ENCODE assay signal across 21 mouse cellular contexts in genomic region chr15:94652843-94653206, GRCm38 (mm10). TPM values are rescaled to one million over a fixed set of nuclear protein-coding genes. Genes with fewer than 3 reads are reported as not detected.
A peak's percentile ranks its signal among the peaks of the same experiment; 100 is the strongest.
DNase-seq lines count a peak whose midpoint lies in the region; ATAC-seq and TF ChIP-seq lines count a peak whose summit lies in the region.
"Had no signal": no experiment of that assay in that cellular context is flagged by ENCODE, and none has a peak within 500 bp of the region (broad histone marks: within the 10 kb centered on the region; RNA-seq: fewer than 3 reads in every experiment).

No protein-coding gene starts in this region.

- H3K9ac ChIP-seq in forebrain, embryonic 14.5 days (ENCODE audit: low read length), result no peak overlapping the region
- H3K9ac ChIP-seq in forebrain, postnatal 0 days, result no peak overlapping the region
- H3K9ac ChIP-seq: embryonic facial prominence, embryonic 13.5 days; heart, embryonic 13.5 days; hindbrain, embryonic 14.5 days had no signal

- no peaks in the 10 kb centered on the region for H3K9me3 ChIP-seq in forebrain, embryonic 14.5 days (replicated peaks; ENCODE audit: control insufficient read depth, low read length)
- H3K9me3 ChIP-seq in forebrain, postnatal 0 days (ENCODE audit: low read length), result no peaks in the 10 kb centered on the region
- H3K9me3 ChIP-seq: embryonic facial prominence, embryonic 13.5 days; heart, embryonic 13.5 days had no signal

- H3K36me3 ChIP-seq in forebrain, embryonic 14.5 days (ENCODE audit: control insufficient read depth, insufficient read depth, low read length), result no peaks in the 10 kb centered on the region
- H3K36me3 ChIP-seq in forebrain, postnatal 0 days (ENCODE audit: insufficient read depth), result no peaks in the 10 kb centered on the region
- H3K36me3 ChIP-seq: embryonic facial prominence, embryonic 13.5 days; heart, embryonic 13.5 days had no signal

- peak overlapping the region; percentile 45 for H3K27ac ChIP-seq in forebrain, embryonic 14.5 days (ENCODE audit: low read depth, low read length)
- H3K27ac ChIP-seq in forebrain, postnatal 0 days (ENCODE audit: low read depth, low read length), result no peak overlapping the region
- peak overlapping the region; percentile 24; the same call in 1 of the 2 replicates for H3K27ac ChIP-seq in left cerebral cortex, adult 2 months
- H3K27ac ChIP-seq: embryonic facial prominence, embryonic 13.5 days; heart, embryonic 13.5 days; hindbrain, embryonic 14.5 days had no signal

- H3K4me2 ChIP-seq in forebrain, embryonic 14.5 days (ENCODE audit: low read length), result no peak overlapping the region
- H3K4me2 ChIP-seq in forebrain, postnatal 0 days (ENCODE audit: low read depth), result no peak overlapping the region
- H3K4me2 ChIP-seq: embryonic facial prominence, embryonic 13.5 days; heart, embryonic 13.5 days; hindbrain, embryonic 14.5 days had no signal

- DNase-seq in forebrain, embryonic 14.5 days (ENCODE audit: low spot score), result no peak
- DNase-seq in forebrain, postnatal 0 days, result no peak
- peak; percentile 21 for DNase-seq in heart, adult 11 months
- DNase-seq in heart, postnatal 10 days, result no peak
- no peak for DNase-seq in left cerebral cortex, adult 2 months (ENCODE audit: extremely low spot score in 1 of 2, low spot score in 2 of 2)
- no peak for DNase-seq in left cerebral cortex, adult 9 months (ENCODE audit: low spot score in 2 of 2)
- peak; percentile 51 for DNase-seq in brain, embryonic 14.5 days (ENCODE audit: low read depth)
- DNase-seq in kidney, postnatal 14 days, result no peak
- DNase-seq: adrenal gland, postnatal 10 days; cerebellum, adult 11-12 months; cerebellum, adult 9-10 months; cerebellum, postnatal 25 days; gastrocnemius, postnatal 14 days; heart, postnatal 4 days had no signal

- 0 out of 2 replicates have a peak, but pooled peaks cover 12% of the 10 kb centered on the region for H3K27me3 ChIP-seq in forebrain, embryonic 14.5 days (replicated peaks; ENCODE audit: control insufficient read depth, insufficient read depth, low read length)
- H3K27me3 ChIP-seq in forebrain, postnatal 0 days (ENCODE audit: insufficient read depth, low read length), result peaks cover 9% of the 10 kb centered on the region; the same call in 1 of the 2 replicates

- WGBS in forebrain, embryonic 14.5 days, result 55% methylated on average over 3 of the region's 3 CpGs
- 40% methylated on average over 3 of the region's 3 CpGs for WGBS in forebrain, postnatal 0 days

- no peak for ATAC-seq in forebrain, embryonic 14.5 days
- no peak for ATAC-seq in forebrain, postnatal 0 days
- ATAC-seq: inflammation-experienced regulatory T-cells, adult 6 months; intestine, postnatal 0 days had no signal

- peaks cover 15% of the 10 kb centered on the region for H3K4me1 ChIP-seq in forebrain, embryonic 14.5 days (ENCODE audit: control insufficient read depth, insufficient read depth, low read length)
- peaks cover 19% of the 10 kb centered on the region; the same call in 1 of the 2 replicates for H3K4me1 ChIP-seq in forebrain, postnatal 0 days (ENCODE audit: insufficient read depth)

- TF ChIP-seq CTCF in forebrain, postnatal 0 days (IDR thresholded peaks at IDR 0.05; ENCODE audit: low read depth), result no peak
- TF ChIP-seq CTCF in left cerebral cortex, adult 2 months (IDR thresholded peaks at IDR 0.05), result no peak
- TF ChIP-seq CTCF in brain, embryonic 14.5 days (IDR thresholded peaks at IDR 0.05; ENCODE audit: borderline replicate concordance, extremely low read depth, insufficient read depth, insufficient read length), result no peak

- intact Hi-C loops in heart, postnatal 10 days (cut with DNase I), result no loop called here
- intact Hi-C loops in left cerebral cortex, adult 2 months (cut with DNase I), result no loop called here

- no peak overlapping the region for H3K4me3 ChIP-seq in forebrain, embryonic 14.5 days (ENCODE audit: low read depth, low read length)
- no peak overlapping the region for H3K4me3 ChIP-seq in forebrain, postnatal 0 days (ENCODE audit: low read depth, low read length)
- H3K4me3 ChIP-seq in left cerebral cortex, adult 2 months, result no peak overlapping the region
- H3K4me3 ChIP-seq: embryonic facial prominence, embryonic 13.5 days; heart, embryonic 13.5 days had no signal

- TF ChIP-seq POLR2A in brain, embryonic 14.5 days (IDR thresholded peaks at IDR 0.05; ENCODE audit: borderline replicate concordance, extremely low read depth, insufficient read depth, insufficient read length, poor library complexity, severe bottlenecking), result no peak

RNA-seq across cellular contexts. Expression of gene Tmem117, which starts 23.8 kb away (rescaled TPM):
- 2.3 and 3.8 TPM in 2 replicates for polyA plus RNA-seq in forebrain, embryonic 14.5 days (2014; fragmentation: Nextera tagmentation; extraction: Ambion mirVana)
- 13.8 and 15.2 TPM in 2 replicates for total RNA-seq in forebrain, postnatal 0 days (2014; rRNA removed)
- polyA plus RNA-seq in forebrain, postnatal 0 days (2015; fragmentation: Nextera tagmentation; extraction: Ambion mirVana), result 7.6 and 11.6 TPM in 2 replicates
- total RNA-seq in heart, postnatal 10 days (2021), result 10 to 100 TPM; 11.3 to 12.1 TPM
- total RNA-seq in left cerebral cortex, adult 2 months (2021), result 1 to 10 TPM; 6.1 to 6.5 TPM
- 1.0 and 2.8 TPM in 2 replicates for polyA plus RNA-seq in brain, embryonic 14.5 days (2012; rRNA removed)
- total RNA-seq: granulocyte monocyte progenitor cell, adult 5-6 weeks; MEL had no signal

Comparison
In these comparisons a context has a peak if more than half of its experiments do, and no peak if none do; other contexts are left out.
1. DNase-seq: peak in heart, adult 11 months (single experiment) and brain, embryonic 14.5 days (single experiment); none in forebrain, embryonic 14.5 days (single experiment), forebrain, postnatal 0 days (single experiment), heart, postnatal 10 days (0 of 2), left cerebral cortex, adult 2 months (0 of 2), left cerebral cortex, adult 9 months (0 of 2) and kidney, postnatal 14 days (single experiment).